Mouse (Mus musculus) B cell, adult 2 months (primary cell): ENCODE results near the gene Vmn1r222.
"Not testable (repeated sequence)": the region's sequence is repeated elsewhere in the genome, so short reads cannot be mapped to it uniquely, and the experiment has no call there.

Experiments used
- DNase-seq, 2 experiments: peaks; one replicate each; pipeline ENCODE4 v3.0.0; 2022

Gene Vmn1r222

GRCm38 (mm10) chr13:23235847-23236246 is at the start of gene Vmn1r222:
Gene Vmn1r222 (minus strand): TSS chr13:23235947.
- not testable (repeated sequence) for DNase-seq

GRCm38 (mm10) chr13:23285191-23285920 is 49.6 kb upstream of the Vmn1r222 start:
- no peak for DNase-seq

- no peak for DNase-seq
Measured at GRCm38 (mm10) chr13:23279992-23280391, 44.2 kb upstream of the Vmn1r222 start.

DNA sequence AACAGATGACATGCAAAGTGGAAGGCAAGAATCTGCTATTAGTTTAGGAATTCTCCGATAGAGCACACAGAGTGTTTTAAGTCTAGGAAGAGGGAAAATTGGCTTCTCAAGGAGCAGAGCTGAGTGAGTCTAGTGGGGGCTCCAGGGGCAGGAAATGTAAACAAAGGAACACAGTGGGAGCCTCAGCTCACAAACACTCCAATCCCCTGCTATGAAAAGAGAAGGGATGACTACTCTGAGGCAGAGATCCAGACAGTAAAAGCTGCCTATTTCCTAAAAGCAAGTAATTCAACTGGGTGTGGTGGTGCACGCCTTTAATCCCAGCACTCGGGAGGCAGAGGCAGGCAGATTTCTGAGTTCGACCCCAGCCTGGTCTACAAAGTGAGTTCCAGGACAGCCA is 43.8 kb upstream of the Vmn1r222 start:
- no peak for DNase-seq

GRCm38 (mm10) chr13:23270321-23271101 is 34.8 kb upstream of the Vmn1r222 start:
- DNase-seq = no peak

DNA sequence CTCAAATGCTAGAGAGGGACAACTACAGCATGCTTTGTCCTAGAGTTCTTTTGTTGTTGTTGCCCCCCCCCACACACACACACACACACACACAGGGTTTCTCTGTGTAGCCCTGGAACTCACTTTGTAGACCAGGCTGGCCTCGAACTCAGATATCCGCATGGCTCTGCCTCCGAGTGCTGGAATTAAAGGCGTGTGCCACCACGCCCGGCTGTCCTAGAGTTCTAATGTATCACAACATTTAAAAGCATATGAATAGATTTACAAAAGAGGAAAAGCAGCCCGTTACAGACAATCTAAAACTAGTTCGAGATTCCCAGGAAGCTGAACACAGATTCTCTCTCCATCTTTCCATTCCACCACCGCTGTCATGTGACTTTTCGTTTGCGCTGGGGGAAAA is 33.9 kb upstream of the Vmn1r222 start:
- no peak for DNase-seq

DNA sequence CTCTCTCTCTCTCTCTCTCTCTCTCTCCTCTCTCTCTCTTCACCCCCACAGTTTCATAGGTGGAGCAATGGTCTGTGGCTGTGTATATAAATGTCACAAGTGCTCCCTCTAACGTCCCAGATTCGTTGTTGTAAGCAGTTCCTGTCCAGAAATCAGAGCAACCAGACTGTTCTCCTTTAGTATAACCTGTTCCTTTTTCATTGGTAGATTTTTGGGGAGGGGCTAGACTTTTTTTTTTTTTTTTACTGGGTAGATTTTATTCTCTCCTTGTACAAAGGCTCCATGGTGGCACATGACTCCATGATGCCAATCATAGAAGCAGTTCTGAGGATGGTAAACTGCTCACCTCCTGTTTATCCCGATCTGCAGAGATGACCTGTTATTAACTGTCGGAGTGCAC is 33.4 kb upstream of the Vmn1r222 start:
- not testable (repeated sequence) for DNase-seq

- not testable (repeated sequence) for DNase-seq
Measured at GRCm38 (mm10) chr13:23268606-23269005, 32.9 kb upstream of the Vmn1r222 start.

DNA sequence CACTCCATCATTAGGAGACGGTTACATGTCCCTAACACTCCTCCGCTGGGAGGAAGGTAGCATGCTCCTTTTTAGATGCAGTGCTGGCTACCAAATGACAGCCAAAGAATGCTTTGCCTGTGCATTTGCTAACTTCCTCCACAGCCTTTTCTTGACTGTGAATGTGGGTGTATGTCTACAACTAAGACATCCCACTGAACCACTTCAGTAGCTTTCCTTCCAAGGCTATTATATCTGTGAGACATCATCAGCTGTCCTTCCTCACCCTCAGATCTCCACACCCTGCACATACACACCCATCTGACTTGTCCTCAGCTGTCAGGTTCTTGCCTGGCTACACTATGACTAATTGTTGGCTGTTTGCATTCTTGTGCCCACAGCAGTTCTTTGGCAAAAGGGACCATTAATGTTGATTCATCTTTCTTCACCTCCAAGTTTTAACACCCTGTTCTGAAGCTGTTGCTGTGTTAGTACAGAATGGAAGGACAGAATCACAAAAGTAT is 22.9 kb upstream of the Vmn1r222 start:
- no peak for DNase-seq

DNA sequence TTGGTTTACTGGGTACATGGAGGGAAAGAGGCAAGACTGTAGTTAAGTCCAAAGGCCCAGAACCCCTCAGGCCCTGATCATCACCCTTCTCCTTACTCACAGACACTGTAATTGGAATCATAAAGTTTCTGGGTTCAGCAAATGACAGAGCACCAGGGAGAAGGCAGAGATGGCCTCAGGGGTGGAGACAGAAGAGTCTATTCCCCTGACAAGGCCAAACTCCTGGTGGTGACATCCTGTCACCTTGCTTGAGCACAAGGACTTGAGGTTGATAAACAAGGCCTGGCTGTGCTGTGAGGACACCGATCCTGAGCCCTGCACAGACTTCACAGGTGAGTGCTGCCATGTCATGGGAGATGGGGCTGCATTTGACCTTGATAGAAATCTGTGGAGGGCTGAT is 11.1 kb upstream of the Vmn1r222 start, which contains the start of gene Vmn1r223:
TSS of gene Vmn1r223 (plus strand) at position 301 of the 400 bp plus-strand sequence.
- not testable (repeated sequence) for DNase-seq

- DNase-seq = not testable (repeated sequence)
Measured at GRCm38 (mm10) chr13:23213827-23214226, 21.9 kb downstream of the Vmn1r222 start, which contains the start of gene Vmn1r221. Gene Vmn1r221 (plus strand): TSS chr13:23214127.

DNA sequence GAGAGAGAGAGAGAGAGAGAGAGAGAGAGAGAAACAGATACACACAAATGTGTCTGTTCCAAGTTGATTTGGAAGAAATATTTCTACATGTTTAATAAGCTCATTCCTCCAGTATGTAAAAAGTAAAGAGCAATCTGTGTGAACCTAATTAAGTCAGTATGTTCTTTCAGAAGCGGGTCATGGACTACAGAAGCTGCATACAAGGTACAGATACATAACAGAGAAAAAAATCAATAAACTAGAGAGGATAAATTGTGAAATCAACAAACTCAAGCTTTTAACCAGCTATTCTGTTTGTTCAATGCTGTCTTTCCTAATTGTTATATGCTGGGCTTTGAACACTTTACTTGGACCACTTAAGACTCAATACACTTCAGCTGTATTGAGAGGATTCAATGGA is 31.9 kb downstream of the Vmn1r222 start:
- DNase-seq = not testable (repeated sequence)

DNA sequence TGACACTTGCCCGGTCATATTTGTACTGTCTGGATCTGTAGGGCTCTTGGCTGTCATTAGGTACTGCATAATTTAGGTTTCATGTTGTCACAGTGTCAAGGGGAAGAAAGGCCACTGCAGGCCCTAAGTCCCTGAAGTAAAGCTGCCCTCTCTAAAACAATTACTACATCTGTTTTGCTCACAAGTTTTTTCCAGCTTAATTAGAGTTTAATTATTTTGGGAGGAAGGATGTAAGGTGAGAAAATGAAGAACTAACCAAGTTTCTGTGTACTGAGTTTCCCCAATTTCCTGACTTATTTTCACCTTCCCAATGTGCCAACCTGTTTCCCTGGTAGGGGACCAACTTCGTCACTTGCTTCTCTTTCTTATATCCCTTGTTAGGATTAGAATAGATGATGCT is 47.9 kb downstream of the Vmn1r222 start, which contains the start of gene Vmn1r220:
TSS of gene Vmn1r220 (minus strand) at position 101 of the 400 bp plus-strand sequence.
- no peak for DNase-seq
